Comparison of ENCODE assay signal across 10 mouse cellular contexts in the genomic region with DNA sequence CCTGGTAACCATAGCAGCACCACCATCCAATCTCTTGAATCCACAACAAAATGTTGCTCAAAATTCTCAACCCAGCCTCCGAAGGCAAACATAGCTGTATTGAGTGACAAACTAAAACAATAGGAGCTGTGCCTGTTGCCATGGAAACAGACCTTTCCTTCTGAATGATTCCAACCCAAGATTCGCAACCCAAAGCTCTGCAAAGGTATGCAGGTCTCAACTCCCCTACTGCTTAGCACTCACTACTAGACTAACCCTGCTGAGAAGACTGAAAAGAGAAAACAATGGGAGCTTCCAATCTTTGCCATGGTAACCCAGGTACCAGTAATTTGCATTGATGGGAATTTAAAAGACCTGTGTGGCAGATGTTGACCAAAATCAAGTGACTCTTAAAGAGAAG.
DNase-seq lines count a peak whose midpoint lies in the region; ATAC-seq and TF ChIP-seq lines count a peak whose summit lies in the region.
"Had no signal": no experiment of that assay in that cellular context is flagged by ENCODE, and none has a peak within 500 bp of the region (broad histone marks: within the 10 kb centered on the region; RNA-seq: fewer than 3 reads in every experiment).

No protein-coding gene starts in this region.

- H3K9ac ChIP-seq in hindbrain, embryonic 15.5 days, result no peak overlapping the region
- no peak overlapping the region for H3K9ac ChIP-seq in midbrain, embryonic 16.5 days (ENCODE audit: low read depth, low read length)
- H3K9ac ChIP-seq in heart, embryonic 12.5 days, result no peak overlapping the region
- H3K9ac ChIP-seq: lung, embryonic 15.5 days; neural tube, embryonic 13.5 days had no signal

- DNase-seq in brain, adult 2 months (ENCODE audit: low read depth, low spot score), result peak; percentile 26
- peak; percentile 22 for DNase-seq in embryo, embryonic 9.5 days (ENCODE audit: extremely low spot score)
- DNase-seq in right cerebral cortex, postnatal 4 days, result no peak
- DNase-seq in layer of hippocampus, adult 2 months (ENCODE audit: low spot score in 2 of 2), result no peak

- H3K4me1 ChIP-seq in hindbrain, embryonic 15.5 days (replicated peaks), result peaks cover 5% of the 10 kb centered on the region; the same call in 1 of the 2 replicates
- H3K4me1 ChIP-seq in midbrain, embryonic 16.5 days (ENCODE audit: control insufficient read depth, insufficient read depth, low read length), result no peaks in the 10 kb centered on the region
- no peaks in the 10 kb centered on the region for H3K4me1 ChIP-seq in heart, embryonic 12.5 days (replicated peaks)
- H3K4me1 ChIP-seq: lung, embryonic 15.5 days; neural tube, embryonic 13.5 days had no signal

- WGBS in hindbrain, embryonic 15.5 days, result 4% methylated on average over 2 of the region's 2 CpGs
- 7% methylated on average over 2 of the region's 2 CpGs for WGBS in midbrain, embryonic 16.5 days
- 44% methylated on average over 2 of the region's 2 CpGs for WGBS in heart, embryonic 12.5 days

- no peak overlapping the region for H3K27ac ChIP-seq in hindbrain, embryonic 15.5 days (replicated peaks)
- H3K27ac ChIP-seq in midbrain, embryonic 16.5 days (ENCODE audit: low read length), result no peak overlapping the region
- no peak overlapping the region for H3K27ac ChIP-seq in layer of hippocampus, adult 2 months
- no peak overlapping the region for H3K27ac ChIP-seq in heart, embryonic 12.5 days (ENCODE audit: poor library complexity, severe bottlenecking)
- H3K27ac ChIP-seq: lung, embryonic 15.5 days; neural tube, embryonic 13.5 days had no signal

- TF ChIP-seq CTCF in layer of hippocampus, adult 2 months (conservative IDR thresholded peaks at IDR 0.05), result no peak

- H3K4me3 ChIP-seq in hindbrain, embryonic 15.5 days, result no peak overlapping the region
- no peak overlapping the region for H3K4me3 ChIP-seq in midbrain, embryonic 16.5 days (ENCODE audit: low read depth, low read length)
- no peak overlapping the region for H3K4me3 ChIP-seq in layer of hippocampus, adult 2 months
- no peak overlapping the region for H3K4me3 ChIP-seq in heart, embryonic 12.5 days
- H3K4me3 ChIP-seq: lung, embryonic 15.5 days; neural tube, embryonic 13.5 days had no signal

- no peaks in the 10 kb centered on the region for H3K27me3 ChIP-seq in hindbrain, embryonic 15.5 days
- H3K27me3 ChIP-seq in midbrain, embryonic 16.5 days (ENCODE audit: control insufficient read depth, insufficient read depth, low read depth, low read length), result no peaks in the 10 kb centered on the region
- no peaks in the 10 kb centered on the region for H3K27me3 ChIP-seq in heart, embryonic 12.5 days (replicated peaks)
- H3K27me3 ChIP-seq: lung, embryonic 15.5 days; neural tube, embryonic 13.5 days had no signal

- no peak overlapping the region for H3K4me2 ChIP-seq in hindbrain, embryonic 15.5 days
- no peak overlapping the region for H3K4me2 ChIP-seq in midbrain, embryonic 16.5 days (ENCODE audit: low read length)
- no peak overlapping the region for H3K4me2 ChIP-seq in heart, embryonic 12.5 days
- H3K4me2 ChIP-seq: lung, embryonic 15.5 days; neural tube, embryonic 13.5 days had no signal

- H3K9me3 ChIP-seq in hindbrain, embryonic 15.5 days, result no peaks in the 10 kb centered on the region
- no peaks in the 10 kb centered on the region for H3K9me3 ChIP-seq in midbrain, embryonic 16.5 days (replicated peaks; ENCODE audit: control insufficient read depth, low read length, poor library complexity, severe bottlenecking)
- 0 out of 2 replicates have a peak, but pooled peaks cover 6% of the 10 kb centered on the region for H3K9me3 ChIP-seq in heart, embryonic 12.5 days (replicated peaks)
- H3K9me3 ChIP-seq: lung, embryonic 15.5 days; neural tube, embryonic 13.5 days had no signal

- H3K36me3 ChIP-seq in hindbrain, embryonic 15.5 days, result no peaks in the 10 kb centered on the region
- no peaks in the 10 kb centered on the region for H3K36me3 ChIP-seq in midbrain, embryonic 16.5 days (ENCODE audit: control insufficient read depth, insufficient read depth, low read length)
- H3K36me3 ChIP-seq in heart, embryonic 12.5 days, result no peaks in the 10 kb centered on the region
- H3K36me3 ChIP-seq: lung, embryonic 15.5 days; neural tube, embryonic 13.5 days had no signal

- ATAC-seq in hindbrain, embryonic 15.5 days (ENCODE audit: low FRiP score, low read depth), result peak; percentile 38; the same call in 1 of the 2 replicates
- peak; percentile 67 for ATAC-seq in midbrain, embryonic 16.5 days
- no peak for ATAC-seq in heart, embryonic 12.5 days (ENCODE audit: insufficient number of reproducible peaks, low FRiP score)
- no peak for ATAC-seq in erythroblast, adult 5-6 weeks (replicated peaks; ENCODE audit: low FRiP score, poor library complexity, severe bottlenecking)

Comparison
In these comparisons a context has a peak if more than half of its experiments do, and no peak if none do; other contexts are left out.
1. DNase-seq: peak in brain, adult 2 months (single experiment) and embryo, embryonic 9.5 days (single experiment); none in right cerebral cortex, postnatal 4 days (single experiment) and layer of hippocampus, adult 2 months (0 of 2).
2. ATAC-seq: peak in hindbrain, embryonic 15.5 days (single experiment) and midbrain, embryonic 16.5 days (single experiment); none in heart, embryonic 12.5 days (single experiment) and erythroblast, adult 5-6 weeks (single experiment).